Mouse (Mus musculus) bone marrow, adult 2 months (tissue): ENCODE results near the gene Spindoc. TPM values are rescaled to one million over a fixed set of nuclear protein-coding genes. Genes with fewer than 3 reads are reported as not detected.
A peak's percentile ranks its signal among the peaks of the same experiment; 100 is the strongest.

Experiments
- H3K27ac ChIP-seq: fragments of 200-500 bp; 2 replicates; pipeline ENCODE4 v1.5.1; 2012; ENCODE audit warnings: low read depth, mild to moderate bottlenecking, control low read depth, inconsistent platforms, low read length; ENCODE audit not compliant: control insufficient read depth, poor library complexity, insufficient read depth
- H3K4me1 ChIP-seq: fragments of 200-500 bp; 2 replicates; pipeline ENCODE4 v1.6.1; 2011; ENCODE audit warnings: low read length; ENCODE audit not compliant: control insufficient read depth, insufficient read depth
- H3K4me3 ChIP-seq: fragments of 200-500 bp; replicated peaks from 2 replicates; pipeline ENCODE3; 2011; ENCODE audit warnings: mild to moderate bottlenecking, low read depth, low read length, control low read depth; ENCODE audit not compliant: control insufficient read depth
- CTCF ChIP-seq: fragments of 200-500 bp; IDR thresholded peaks from 2 replicates; pipeline ENCODE4 v1.5.1; 2011; ENCODE audit warnings: low read length, control low read depth; ENCODE audit not compliant: control insufficient read depth, insufficient read depth
- POLR2A ChIP-seq: fragments of 200-500 bp; IDR thresholded peaks from 2 replicates; pipeline ENCODE4 v1.6.1; 2011; ENCODE audit warnings: low read depth, mild to moderate bottlenecking, control low read depth, low read length, borderline replicate concordance; ENCODE audit not compliant: control insufficient read depth
- WGBS: fragments of 180-500 bp; shearing (Covaris S2); methylation state at CpG from one replicate; pipeline ENCODE4 v1.1.7; 2018; 5-methylcytosine and 5-hydroxymethylcytosine counted together
- polyA plus RNA-seq: library from polyadenylated mRNA; stranded (reverse); fragments of >200 nt; gene quantifications from 2 replicates; pipeline ENCODE4 v1.2.4, GENCODE M21; 2011; ENCODE audit warnings: low replicate concordance; ENCODE audit not compliant: missing spikeins, insufficient read depth, insufficient read length

Gene Spindoc
- polyA plus RNA-seq, result 13.6 and 35.3 TPM in 2 replicates

- TF ChIP-seq CTCF (no peak), POLR2A (0 out of 2 replicates have a peak, but pooled peaks have one; percentile 30)
- peak within 1 kb of the TSS; percentile 90 for H3K4me3 ChIP-seq
- H3K4me1 ChIP-seq, result no peaks in the 10 kb centered on the region; the same call in 1 of the 2 replicates
- WGBS, result 2% methylated on average over 52 of the region's 52 CpGs
- H3K27ac ChIP-seq, result peak within 1 kb of the TSS; percentile 47; the same call in 1 of the 2 replicates
These were observed at the start of gene Spindoc for GRCm38 (mm10) chr19:7382903-7383865. TSS of gene Spindoc (minus strand) at chr19:7382994.

- H3K4me1 ChIP-seq, result no peaks in the 10 kb centered on the region
- 59% methylated on average over 3 of the region's 3 CpGs for WGBS
- no peak overlapping the region for H3K4me3 ChIP-seq
- TF ChIP-seq POLR2A (no peak), CTCF (no peak)
- no peak overlapping the region for H3K27ac ChIP-seq
These were observed 42.6 kb upstream of the Spindoc start for GRCm38 (mm10) chr19:7425398-7425775.

GRCm38 (mm10) chr19:7424590-7425397, 42.0 kb upstream of the Spindoc start:
- Histone ChIP-seq H3K4me1 (no peaks in the 10 kb centered on the region), H3K27ac (no peak overlapping the region), H3K4me3 (no peak overlapping the region)
- TF ChIP-seq CTCF (no peak), POLR2A (no peak)
- WGBS, result 84% methylated on average over 8 of the region's 8 CpGs

GRCm38 (mm10) chr19:7424131-7424530, 41.3 kb upstream of the Spindoc start:
- no peak overlapping the region for H3K4me3 ChIP-seq
- 90% methylated on average over 7 of the region's 7 CpGs for WGBS
- no peaks in the 10 kb centered on the region for H3K4me1 ChIP-seq
- H3K27ac ChIP-seq, result no peak overlapping the region
- TF ChIP-seq POLR2A (no peak), CTCF (no peak)

GRCm38 (mm10) chr19:7423656-7424030, 40.8 kb upstream of the Spindoc start:
- 90% methylated on average over 16 of the region's 16 CpGs for WGBS
- no peak overlapping the region for H3K27ac ChIP-seq
- no peak for TF ChIP-seq CTCF
- no peak for TF ChIP-seq POLR2A
- no peaks in the 10 kb centered on the region; the same call in 1 of the 2 replicates for H3K4me1 ChIP-seq
- H3K4me3 ChIP-seq, result no peak overlapping the region

- WGBS, result 85% methylated on average over 51 of the region's 51 CpGs
- Histone ChIP-seq H3K27ac (no peak overlapping the region; the same call in 1 of the 2 replicates), H3K4me3 (no peak overlapping the region), H3K4me1 (no peaks in the 10 kb centered on the region; the same call in 1 of the 2 replicates)
- TF ChIP-seq CTCF (no peak), POLR2A (no peak)
These were observed 40.3 kb upstream of the Spindoc start for GRCm38 (mm10) chr19:7423028-7423655.

GRCm38 (mm10) chr19:7422656-7423027, 39.8 kb upstream of the Spindoc start:
- 89% methylated on average over 35 of the region's 35 CpGs for WGBS
- Histone ChIP-seq H3K4me1 (no peaks in the 10 kb centered on the region; the same call in 1 of the 2 replicates), H3K4me3 (no peak overlapping the region), H3K27ac (no peak overlapping the region; the same call in 1 of the 2 replicates)
- TF ChIP-seq POLR2A (no peak), CTCF (no peak)
